Mouse (Mus musculus): ENCODE data around the gene Bend6.

The Bend6 gene

GRCm38 (mm10) chr1:33907421-33908190 is at the start of gene Bend6:
Gene Bend6, minus strand, starts transcription at chr1:33907816.
- DNase-seq (ENCODE audit: low spot score): peak; percentile 66

- no peak for DNase-seq (ENCODE audit: low spot score)
Measured at GRCm38 (mm10) chr1:33955626-33956025, 48.0 kb upstream of the Bend6 start.

GRCm38 (mm10) chr1:33948511-33948910 is 40.9 kb upstream of the Bend6 start:
- no peak for DNase-seq (ENCODE audit: low spot score)

- peak; percentile 10 for DNase-seq (ENCODE audit: low spot score)
Measured at GRCm38 (mm10) chr1:33947838-33948237, 40.2 kb upstream of the Bend6 start.

- no peak for DNase-seq (ENCODE audit: low spot score)
Measured at GRCm38 (mm10) chr1:33946601-33947395, 39.2 kb upstream of the Bend6 start.

- no peak for DNase-seq (ENCODE audit: low spot score)
Measured at GRCm38 (mm10) chr1:33945756-33946155, 38.1 kb upstream of the Bend6 start.

GRCm38 (mm10) chr1:33944977-33945750 is 37.5 kb upstream of the Bend6 start:
- DNase-seq (ENCODE audit: low spot score): peak; percentile 54

- DNase-seq (ENCODE audit: low spot score): no peak
Measured at GRCm38 (mm10) chr1:33943943-33944342, 36.3 kb upstream of the Bend6 start.

GRCm38 (mm10) chr1:33942638-33943037 is 35.0 kb upstream of the Bend6 start:
- DNase-seq (ENCODE audit: low spot score): no peak

- DNase-seq (ENCODE audit: low spot score): no peak
Measured at GRCm38 (mm10) chr1:33940364-33940928, 32.8 kb upstream of the Bend6 start.

- DNase-seq (ENCODE audit: low spot score): no peak
Measured at GRCm38 (mm10) chr1:33939828-33940227, 32.2 kb upstream of the Bend6 start.

- DNase-seq (ENCODE audit: low spot score): no peak
Measured at GRCm38 (mm10) chr1:33935946-33936345, 28.3 kb upstream of the Bend6 start.

GRCm38 (mm10) chr1:33932845-33933499 is 25.4 kb upstream of the Bend6 start:
- DNase-seq (ENCODE audit: low spot score): no peak

- no peak for DNase-seq (ENCODE audit: low spot score)
Measured at GRCm38 (mm10) chr1:33932196-33932595, 24.6 kb upstream of the Bend6 start.

- DNase-seq (ENCODE audit: low spot score): no peak
Measured at GRCm38 (mm10) chr1:33931791-33932190, 24.2 kb upstream of the Bend6 start.

GRCm38 (mm10) chr1:33927466-33927865 is 19.9 kb upstream of the Bend6 start:
- DNase-seq (ENCODE audit: low spot score): no peak

GRCm38 (mm10) chr1:33925283-33925682 is 17.7 kb upstream of the Bend6 start:
- DNase-seq (ENCODE audit: low spot score): peak; percentile 11

- no peak for DNase-seq (ENCODE audit: low spot score)
Measured at GRCm38 (mm10) chr1:33922975-33923374, 15.4 kb upstream of the Bend6 start.

GRCm38 (mm10) chr1:33916554-33916953 is 8.9 kb upstream of the Bend6 start:
- DNase-seq (ENCODE audit: low spot score): no peak

GRCm38 (mm10) chr1:33911589-33911988 is 4.0 kb upstream of the Bend6 start:
- no peak for DNase-seq (ENCODE audit: low spot score)

- DNase-seq (ENCODE audit: low spot score): no peak
Measured at GRCm38 (mm10) chr1:33908191-33908962, 761 bp upstream of the Bend6 start, which contains the start of gene Dst. Gene Dst, plus strand, starts transcription at chr1:33908225.
